Comparison of ENCODE assay signal across 24 mouse cellular contexts in the genomic region with DNA sequence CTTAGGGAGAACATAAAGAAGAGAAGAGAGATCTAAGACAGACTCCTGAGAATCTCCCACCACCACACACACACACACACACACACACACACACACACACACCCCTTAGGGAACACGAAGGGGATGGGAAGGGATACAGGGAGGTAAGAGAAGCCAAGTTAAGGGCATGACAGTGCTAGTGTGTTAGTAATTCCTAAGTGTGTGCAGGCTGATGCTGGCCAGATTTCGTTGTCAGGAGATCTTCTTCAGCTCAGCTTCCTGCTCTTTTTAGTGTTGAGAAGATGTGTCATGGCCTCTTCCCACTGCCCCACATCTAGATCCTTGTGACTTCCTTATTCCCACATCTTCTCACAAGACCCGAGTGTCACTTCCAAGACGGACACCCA.
"Had no signal": no experiment of that assay in that cellular context is flagged by ENCODE, and none has a peak within 500 bp of the region (broad histone marks: within the 10 kb centered on the region; RNA-seq: fewer than 3 reads in every experiment).

No protein-coding gene starts in this region.

- DNase-seq: gastrocnemius, adult 2 months; gastrocnemius, postnatal 10 days; gastrocnemius, postnatal 25 days; heart, adult 18-20 months; heart, postnatal 4 days; kidney, adult 18-20 months; kidney, adult 8-10 months; kidney, postnatal 10 days; kidney, postnatal 25 days; kidney, postnatal 4 days had no signal

- H3K27ac ChIP-seq: heart, embryonic 13.5 days; hindbrain, embryonic 10.5 days; hindbrain, embryonic 12.5 days; hindbrain, embryonic 14.5 days; intestine, embryonic 15.5 days; layer of hippocampus, adult 2 months; left cerebral cortex, adult 2 months; limb, embryonic 10.5 days; limb, embryonic 12.5 days had no signal

- H3K36me3 ChIP-seq: heart, embryonic 15.5 days; hindbrain, embryonic 12.5 days; intestine, embryonic 15.5 days had no signal

- H3K9me3 ChIP-seq: heart, embryonic 13.5 days; heart, embryonic 15.5 days; hindbrain, embryonic 10.5 days; hindbrain, embryonic 12.5 days; intestine, embryonic 15.5 days; limb, embryonic 10.5 days; limb, embryonic 12.5 days had no signal

- H3K4me2 ChIP-seq: hindbrain, embryonic 12.5 days; hindbrain, embryonic 14.5 days; intestine, embryonic 15.5 days; limb, embryonic 12.5 days had no signal

- H3K4me1 ChIP-seq: hindbrain, embryonic 12.5 days; intestine, embryonic 15.5 days; limb, embryonic 10.5 days had no signal

- ATAC-seq: forebrain, embryonic 16.5 days; hindbrain, embryonic 16.5 days; inflammation-experienced regulatory T-cells, adult 6 months; intestine, embryonic 15.5 days; intestine, postnatal 0 days had no signal

- H3K4me3 ChIP-seq: heart, embryonic 13.5 days; heart, embryonic 15.5 days; hindbrain, embryonic 10.5 days; hindbrain, embryonic 12.5 days; intestine, embryonic 15.5 days; layer of hippocampus, adult 2 months; left cerebral cortex, adult 2 months; limb, embryonic 10.5 days; limb, embryonic 12.5 days had no signal

- H3K27me3 ChIP-seq: heart, embryonic 13.5 days; heart, embryonic 15.5 days; hindbrain, embryonic 12.5 days; intestine, embryonic 15.5 days; limb, embryonic 12.5 days had no signal

- H3K9ac ChIP-seq: heart, embryonic 13.5 days; heart, embryonic 15.5 days; hindbrain, embryonic 12.5 days; hindbrain, embryonic 14.5 days; intestine, embryonic 15.5 days; limb, embryonic 12.5 days had no signal
